Mouse (Mus musculus) embryonic facial prominence, embryonic 14.5 days (tissue): Measurements from ENCODE around the gene Ovol3. TPM values are rescaled to one million over a fixed set of nuclear protein-coding genes. Genes with fewer than 3 reads are reported as not detected.

Experiments
- ATAC-seq: fragments of 200-750 bp; cut with Nextera tagmentation; 2 replicates; pipeline ENCODE4 v1.8.0; 2017; ENCODE audit warnings: low read depth, moderate number of reproducible peaks, moderate TSS enrichment
- DNase-seq: peaks from one replicate; pipeline ENCODE4 v3.0.0-alpha.2; 2015; ENCODE audit warnings: low spot score
- H3K27ac ChIP-seq: fragments of 300-500 bp; sonication (generic); replicated peaks from 2 replicates; pipeline ENCODE4 v1.5.1; 2014; ENCODE audit warnings: low read depth, mild to moderate bottlenecking, low read length, moderate library complexity
- H3K27me3 ChIP-seq: fragments of 300-500 bp; sonication (generic); replicated peaks from 2 replicates; pipeline ENCODE4 v1.6.1; 2014; ENCODE audit warnings: low read length; ENCODE audit not compliant: control insufficient read depth, insufficient read depth
- H3K36me3 ChIP-seq: fragments of 300-500 bp; sonication (generic); 2 replicates; pipeline ENCODE4 v1.6.1; 2014; ENCODE audit warnings: low read length, mixed read lengths; ENCODE audit not compliant: control insufficient read depth, insufficient read depth
- H3K4me1 ChIP-seq: fragments of 300-500 bp; sonication (generic); 2 replicates; pipeline ENCODE4 v1.6.1; 2014; ENCODE audit warnings: antibody characterized with exemption, low read length; ENCODE audit not compliant: control insufficient read depth, insufficient read depth
- H3K4me2 ChIP-seq: fragments of 300-500 bp; sonication (generic); 2 replicates; pipeline ENCODE4 v1.6.1; 2014; ENCODE audit warnings: low read depth, mild to moderate bottlenecking, low read length, moderate library complexity, mixed read lengths
- H3K4me3 ChIP-seq: fragments of 300-500 bp; sonication (generic); 2 replicates; pipeline ENCODE4 v1.5.1; 2014; ENCODE audit warnings: low read depth, mild to moderate bottlenecking, low read length
- H3K9ac ChIP-seq: fragments of 300-500 bp; sonication (generic); 2 replicates; pipeline ENCODE4 v1.6.1; 2014; ENCODE audit warnings: low read depth, mild to moderate bottlenecking, low read length, moderate library complexity, mixed read lengths
- H3K9me3 ChIP-seq: fragments of 300-500 bp; sonication (generic); 2 replicates; pipeline ENCODE4 v1.6.1; 2016; ENCODE audit warnings: low read length; ENCODE audit not compliant: control insufficient read depth
- WGBS: fragments of 180-500 bp; shearing (Covaris S2); extraction: QIAGEN DNeasy Blood & Tissue Kit; methylation state at CpG from one replicate; pipeline ENCODE4 v1.1.7; 2014; 5-methylcytosine and 5-hydroxymethylcytosine counted together
- polyA plus RNA-seq: library from polyadenylated mRNA; unstranded; fragments of >200 nt; fragmentation: Nextera tagmentation; extraction: Ambion mirVana; gene quantifications from 2 replicates; pipeline ENCODE4 v1.2.1, GENCODE M21; 2014

Ovol3 gene
- polyA plus RNA-seq, 1 experiment from 2014 or later: 1.1 TPM

- no peak for ATAC-seq
- H3K9ac ChIP-seq: no peak overlapping the region
- H3K4me1 ChIP-seq: peaks cover 8% of the 10 kb centered on the region; the same call in 1 of the 2 replicates
- no peaks in the 10 kb centered on the region for H3K9me3 ChIP-seq
- no peaks in the 10 kb centered on the region for H3K27me3 ChIP-seq
- peaks cover 45% of the 10 kb centered on the region for H3K36me3 ChIP-seq
- no peak for DNase-seq
- H3K27ac ChIP-seq: no peak overlapping the region
- WGBS: 69% methylated on average over 13 of the region's 13 CpGs
- H3K4me3 ChIP-seq: no peak overlapping the region
- peak overlapping the region; percentile 45; the same call in 1 of the 2 replicates for H3K4me2 ChIP-seq
Observed at GRCm38 (mm10) chr7:30184641-30185348, 50.7 kb downstream of the Ovol3 start.

- H3K27ac ChIP-seq: no peak within 1 kb of the TSS
- peak within 1 kb of the TSS; percentile 3; the same call in 1 of the 2 replicates for H3K4me3 ChIP-seq
- no peaks in the 10 kb centered on the region for H3K9me3 ChIP-seq
- peaks cover 8% of the 10 kb centered on the region; the same call in 1 of the 2 replicates for H3K4me1 ChIP-seq
- ATAC-seq (peak; percentile 55), DNase-seq (peak; percentile 86)
- H3K9ac ChIP-seq: no peak within 1 kb of the TSS
- H3K36me3 ChIP-seq: peaks cover 37% of the 10 kb centered on the region
- H3K27me3 ChIP-seq: no peaks in the 10 kb centered on the region
- peak within 1 kb of the TSS; percentile 45 for H3K4me2 ChIP-seq
- 2% methylated on average over 8 of the region's 11 CpGs for WGBS
Observed at GRCm38 (mm10) chr7:30183879-30184289, 51.6 kb downstream of the Ovol3 start, which contains the start of gene Cox7a1. TSS of gene Cox7a1 (plus strand) at chr7:30184144.

Other genes starting within 250 kb of the Ovol3 start
- 4.4 and 6.4 TPM in 2 replicates for gene Zfp14, start 184.3 kb downstream of the Ovol3 start, polyA plus RNA-seq
- 6.4 and 7.0 TPM in 2 replicates for gene Zfp82, start 162.8 kb downstream of the Ovol3 start, polyA plus RNA-seq
- 1.4 and 2.5 TPM in 2 replicates for gene Gm26920, start 145.3 kb downstream of the Ovol3 start, polyA plus RNA-seq
- gene Zfp566, start 145.2 kb downstream of the Ovol3 start, polyA plus RNA-seq: 7.9 and 11.2 TPM in 2 replicates
- 136 and 141 TPM in 2 replicates for gene Zfp260, start 140.9 kb downstream of the Ovol3 start, polyA plus RNA-seq
- gene Zfp382, start 113.8 kb downstream of the Ovol3 start, polyA plus RNA-seq: 5.8 and 6.5 TPM in 2 replicates
- 18.1 and 18.4 TPM in 2 replicates for gene Zfp146, start 66.0 kb downstream of the Ovol3 start, polyA plus RNA-seq
- 7.4 and 17.0 TPM in 2 replicates for gene Cox7a1, start 51.6 kb downstream of the Ovol3 start, polyA plus RNA-seq
- 96.4 and 107 TPM in 2 replicates for gene Capns1, start 36.9 kb downstream of the Ovol3 start, polyA plus RNA-seq
- gene Polr2i, start 3.8 kb downstream of the Ovol3 start, polyA plus RNA-seq: 172 and 180 TPM in 2 replicates
- 166 and 169 TPM in 2 replicates for gene Tbcb, start 3.5 kb downstream of the Ovol3 start, polyA plus RNA-seq
- 0.22 and 0.28 TPM in 2 replicates for gene Thap8, start 44.4 kb upstream of the Ovol3 start, polyA plus RNA-seq
- 7.5 and 7.7 TPM in 2 replicates for gene Wdr62, start 44.7 kb upstream of the Ovol3 start, polyA plus RNA-seq
- 51.8 and 58.1 TPM in 2 replicates for gene Clip3, start 56.0 kb upstream of the Ovol3 start, polyA plus RNA-seq
- gene Alkbh6, start 73.0 kb upstream of the Ovol3 start, polyA plus RNA-seq: 69.4 and 72.3 TPM in 2 replicates
- 25.4 and 35.4 TPM in 2 replicates for gene Syne4, start 79.1 kb upstream of the Ovol3 start, polyA plus RNA-seq
- gene E130208F15Rik, start 86.0 kb upstream of the Ovol3 start, polyA plus RNA-seq: not detected in 2 replicates
- 18.8 and 19.5 TPM in 2 replicates for gene Sdhaf1, start 88.2 kb upstream of the Ovol3 start, polyA plus RNA-seq
- gene Lrfn3, start 127.0 kb upstream of the Ovol3 start, polyA plus RNA-seq: 4.2 and 4.7 TPM in 2 replicates
- 82.9 and 97.0 TPM in 2 replicates for gene Tyrobp, start 178.0 kb upstream of the Ovol3 start, polyA plus RNA-seq
- gene Hcst, start 184.1 kb upstream of the Ovol3 start, polyA plus RNA-seq: 2.2 and 2.4 TPM in 2 replicates
- gene Nfkbid, start 186.0 kb upstream of the Ovol3 start, polyA plus RNA-seq: 1.0 and 2.0 TPM in 2 replicates
- gene Aplp1, start 209.8 kb upstream of the Ovol3 start, polyA plus RNA-seq: 51.0 and 53.6 TPM in 2 replicates
- 0.45 and 0.82 TPM in 2 replicates for gene Kirrel2, start 222.0 kb upstream of the Ovol3 start, polyA plus RNA-seq
- gene Nphs1, start 222.6 kb upstream of the Ovol3 start, polyA plus RNA-seq: 0.22 and 0.35 TPM in 2 replicates